Mouse (Mus musculus): Measurements from ENCODE around the gene Pzp. TPM values are rescaled to one million over a fixed set of nuclear protein-coding genes. Genes with fewer than 3 reads are reported as not detected.

Pzp gene
- total RNA-seq, 4 experiments from 2014 or later = not detected

DNA sequence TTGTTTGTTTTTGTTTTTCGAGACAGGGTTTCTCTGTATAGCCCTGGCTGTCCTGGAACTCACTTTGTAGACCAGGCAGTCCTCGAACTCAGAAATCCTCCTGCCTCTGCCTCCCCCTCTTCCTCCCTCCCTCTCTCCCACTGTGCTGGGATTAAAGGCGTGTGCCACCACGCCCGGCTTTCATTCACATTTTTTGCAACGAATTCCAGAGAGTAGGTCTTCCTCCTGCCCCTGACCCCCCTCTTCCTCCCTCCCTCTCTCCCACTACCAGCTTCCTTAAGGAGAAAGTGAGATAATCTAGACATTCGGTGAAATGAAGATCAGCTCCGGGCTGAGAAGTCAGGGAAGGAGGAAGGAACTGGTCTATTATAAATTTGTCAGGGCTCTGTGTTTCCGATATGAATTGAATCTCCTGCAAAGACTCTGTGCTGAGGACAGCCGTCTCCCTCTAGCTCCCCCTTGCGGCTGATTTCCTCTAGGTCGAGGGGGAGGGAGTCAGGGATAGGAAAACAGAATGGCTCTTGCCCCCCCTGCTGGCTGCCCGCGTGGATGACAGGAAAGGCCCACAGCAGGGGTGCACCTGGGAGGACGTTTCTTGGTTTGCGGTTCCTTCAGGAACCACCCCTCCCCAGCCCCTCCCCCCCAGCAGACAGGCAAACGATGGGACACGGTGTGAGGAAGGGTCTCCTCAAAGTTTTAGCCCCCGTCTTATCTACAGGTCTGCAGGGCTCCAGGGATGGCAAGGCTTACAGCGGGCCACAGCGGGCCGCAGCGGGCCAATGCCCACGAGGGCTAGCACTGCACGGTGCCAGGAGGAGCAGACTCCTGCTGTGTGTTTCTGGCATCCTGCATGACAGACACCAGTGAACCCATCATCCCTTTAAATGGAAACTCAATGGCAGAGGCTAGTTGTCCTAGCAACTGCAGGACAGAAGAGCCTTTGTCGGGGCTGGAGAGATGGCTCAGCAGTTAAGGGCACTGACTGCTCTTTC is 46.8 kb downstream of the Pzp start:
- peak; percentile 87 to 96 for DNase-seq (ENCODE audit: low spot score in 2 of 2)

DNA sequence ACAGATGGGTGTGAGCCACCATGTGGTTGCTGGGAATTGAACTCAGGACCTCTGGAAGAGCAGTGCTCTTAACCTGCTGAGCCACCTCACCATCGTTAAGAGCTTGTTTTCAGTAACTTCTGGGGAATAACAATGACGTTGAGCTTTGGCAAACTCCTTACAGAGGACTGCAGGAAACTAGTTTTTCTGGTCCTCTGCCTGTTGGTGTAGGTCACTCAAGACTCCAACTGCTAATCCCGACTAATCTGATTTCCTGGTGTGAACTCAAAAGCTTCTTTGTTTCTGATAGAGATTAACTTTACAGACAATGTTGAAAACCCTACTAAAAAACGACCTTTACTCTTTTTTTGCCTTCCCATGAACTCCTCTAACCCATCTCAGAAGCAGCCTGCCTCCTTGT is 49.0 kb downstream of the Pzp start:
- DNase-seq (ENCODE audit: low spot score in 2 of 2) = no peak

DNA sequence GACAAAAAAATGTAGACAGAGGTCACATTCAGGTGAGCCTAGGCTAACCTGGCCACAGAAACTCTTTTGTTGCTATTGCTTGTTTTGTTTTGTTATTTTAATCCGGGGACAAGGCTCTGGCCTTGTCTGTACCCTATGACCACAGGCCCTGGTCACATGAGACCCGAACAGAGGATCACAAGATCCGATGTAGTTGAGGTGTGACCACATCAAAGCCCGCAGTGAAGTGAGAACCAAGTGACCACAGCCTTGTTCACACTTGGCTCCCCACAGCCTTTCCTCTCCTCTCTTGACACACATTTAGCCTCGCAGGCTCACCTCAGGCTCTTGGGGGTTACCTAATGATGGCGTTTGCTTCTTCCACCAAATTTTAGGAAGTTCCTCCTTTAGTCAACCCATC is 52.4 kb downstream of the Pzp start:
- DNase-seq (ENCODE audit: low spot score in 2 of 2) = no peak

DNA sequence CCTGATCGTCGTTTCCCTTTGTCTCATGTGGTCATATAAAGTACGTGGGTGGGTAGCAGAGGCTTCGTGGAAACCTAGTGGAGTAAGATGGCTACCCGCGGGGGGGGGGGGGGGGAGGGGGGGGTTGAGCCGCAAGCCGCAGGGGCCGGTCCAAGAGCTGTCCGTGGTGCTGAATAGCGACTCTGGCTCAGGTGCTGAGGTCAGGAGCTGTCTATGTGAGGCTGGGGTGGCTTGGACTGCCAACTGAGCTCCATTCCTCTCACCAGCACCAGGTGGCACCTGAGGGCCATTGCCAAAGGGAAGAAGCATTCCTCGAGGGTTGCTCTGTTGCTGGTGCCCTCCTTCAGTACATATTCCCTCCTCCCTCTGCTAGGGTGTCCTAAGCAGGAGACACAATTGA is 57.1 kb downstream of the Pzp start:
- DNase-seq (ENCODE audit: low spot score in 2 of 2) = no peak

DNA sequence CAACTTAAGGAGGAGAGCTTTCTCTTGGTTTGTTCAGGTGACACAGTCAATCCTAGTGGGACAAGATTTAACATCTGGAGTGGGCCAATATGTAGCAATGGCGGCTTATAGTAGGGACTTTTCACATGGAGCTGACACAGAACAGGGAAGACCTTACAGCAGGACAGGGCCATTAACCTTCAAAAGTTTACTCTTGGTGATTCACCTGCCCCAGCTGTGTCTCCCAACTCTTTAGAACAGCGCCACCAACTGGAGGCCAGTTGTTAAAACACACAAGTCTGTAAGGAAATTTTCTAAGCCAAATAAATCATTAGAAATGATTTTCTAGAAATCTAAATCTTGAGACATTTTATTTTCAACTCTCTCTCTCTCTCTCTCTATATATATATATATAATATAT is 59.2 kb downstream of the Pzp start:
- no peak for DNase-seq (ENCODE audit: low spot score in 2 of 2)

DNA sequence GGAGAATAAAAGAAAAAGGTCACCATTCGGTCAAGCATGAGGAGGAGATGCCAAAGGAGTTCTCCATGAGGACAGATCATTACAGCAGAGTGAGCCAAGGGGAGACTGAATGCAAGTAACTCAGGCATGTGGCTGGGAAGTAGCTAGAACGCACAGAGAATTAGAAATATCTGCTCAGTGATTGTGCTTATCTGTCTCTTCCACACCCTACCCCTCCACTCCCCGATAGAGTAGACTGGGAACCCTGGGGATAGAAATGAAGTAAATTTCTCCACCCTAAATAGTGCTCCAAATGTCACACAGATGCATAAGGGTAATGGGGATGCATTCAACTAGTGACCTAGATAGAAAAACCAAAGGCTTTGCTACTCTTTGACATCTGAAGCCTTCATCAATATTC is 60.0 kb downstream of the Pzp start:
- DNase-seq (ENCODE audit: low spot score in 2 of 2) = no peak

DNA sequence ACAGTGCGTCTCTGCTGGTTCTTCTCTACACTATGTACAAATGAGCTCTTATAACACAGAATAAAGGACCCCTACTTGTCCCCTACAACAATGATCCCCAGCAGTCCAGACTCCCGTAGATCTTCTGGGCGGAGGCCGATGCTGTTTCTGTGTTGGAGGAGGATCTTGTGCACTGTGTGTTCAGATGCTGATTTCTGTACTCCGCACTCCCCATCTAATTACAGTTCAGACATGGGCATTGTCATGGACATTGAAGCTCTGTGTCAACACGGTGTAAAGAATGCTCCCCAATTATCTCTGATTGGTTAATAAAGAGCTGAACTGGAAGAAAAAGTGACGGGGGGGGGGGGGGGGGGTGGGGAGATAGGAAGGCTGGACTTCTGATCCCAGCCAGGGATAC is 60.5 kb downstream of the Pzp start:
- DNase-seq (ENCODE audit: low spot score in 2 of 2) = no peak

DNA sequence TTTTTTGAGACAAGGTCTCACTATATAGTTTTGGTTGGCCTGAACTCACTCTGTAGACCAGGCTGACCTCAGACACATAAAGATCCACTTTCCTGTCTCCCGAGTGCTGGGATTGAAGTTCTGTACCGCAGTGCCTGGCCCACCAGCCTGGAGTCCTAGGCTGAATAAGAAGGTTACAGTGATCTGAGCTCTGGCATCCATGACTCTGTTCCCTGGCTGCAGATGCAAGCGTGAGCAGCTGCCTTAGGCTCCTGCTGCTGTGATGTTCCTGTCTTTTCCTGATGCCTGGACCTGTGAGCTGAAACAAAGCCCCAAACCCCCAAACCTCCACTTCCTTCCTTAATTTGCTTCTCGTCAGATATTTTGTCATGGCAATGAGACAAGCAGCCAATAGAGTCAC is 61.5 kb downstream of the Pzp start:
- no peak for DNase-seq (ENCODE audit: low spot score in 2 of 2)

DNA sequence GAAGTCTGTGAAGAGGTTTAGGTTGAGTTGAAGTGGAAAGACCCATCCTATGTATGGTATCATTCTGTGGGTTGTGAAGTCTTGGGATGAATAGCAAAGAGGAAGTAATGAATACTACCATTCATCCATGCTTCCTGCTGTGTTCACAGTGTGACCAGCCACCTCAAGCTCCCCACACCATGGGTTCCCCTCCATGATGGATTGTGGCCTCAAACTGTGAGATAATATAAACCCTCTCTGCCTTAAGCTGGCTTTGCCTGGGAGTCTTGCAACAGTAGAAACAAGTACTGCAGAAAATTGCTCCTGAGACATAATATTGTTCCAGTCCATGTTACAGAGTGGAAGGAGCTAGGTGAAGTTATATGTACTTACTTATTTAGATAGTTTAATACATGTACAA is 64.9 kb downstream of the Pzp start:
- DNase-seq (ENCODE audit: low spot score in 2 of 2) = no peak

DNA sequence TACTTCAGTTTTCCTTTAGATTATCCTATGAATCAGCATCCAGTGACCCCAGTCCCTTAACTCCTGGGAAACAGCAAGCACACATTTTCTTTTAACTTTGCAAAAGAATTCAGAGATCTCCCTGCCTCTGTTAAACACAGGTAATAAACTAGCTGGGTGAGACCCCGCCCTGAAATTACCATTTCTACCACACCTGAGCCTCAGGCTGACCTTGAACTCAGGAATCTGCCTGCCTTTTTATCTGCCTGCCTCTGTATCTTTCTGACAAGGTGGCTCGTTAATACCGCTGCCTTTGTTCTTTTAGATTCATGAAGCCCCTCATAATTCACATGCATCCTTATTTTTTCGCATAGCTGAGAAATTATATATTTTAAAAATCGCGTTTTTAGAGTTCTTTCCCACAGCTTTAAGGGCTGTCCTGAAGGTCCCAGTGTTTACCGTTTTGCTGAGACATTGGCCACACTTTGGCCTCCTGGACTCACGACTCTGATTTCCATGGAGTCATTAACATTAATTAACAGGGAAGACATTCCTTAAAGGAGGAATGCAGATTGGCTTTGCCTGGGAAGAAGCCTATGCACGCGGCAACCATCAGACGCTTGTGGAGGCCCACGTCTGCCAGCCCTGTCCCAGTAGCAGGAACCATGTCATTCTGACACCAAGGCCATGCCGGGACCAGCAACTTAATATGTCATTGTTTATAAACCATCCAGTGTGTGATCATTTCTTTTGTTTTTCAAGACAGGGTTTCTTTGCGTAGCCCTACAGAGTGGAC is 65.6 kb downstream of the Pzp start:
- no peak for DNase-seq (ENCODE audit: low spot score in 2 of 2)

DNA sequence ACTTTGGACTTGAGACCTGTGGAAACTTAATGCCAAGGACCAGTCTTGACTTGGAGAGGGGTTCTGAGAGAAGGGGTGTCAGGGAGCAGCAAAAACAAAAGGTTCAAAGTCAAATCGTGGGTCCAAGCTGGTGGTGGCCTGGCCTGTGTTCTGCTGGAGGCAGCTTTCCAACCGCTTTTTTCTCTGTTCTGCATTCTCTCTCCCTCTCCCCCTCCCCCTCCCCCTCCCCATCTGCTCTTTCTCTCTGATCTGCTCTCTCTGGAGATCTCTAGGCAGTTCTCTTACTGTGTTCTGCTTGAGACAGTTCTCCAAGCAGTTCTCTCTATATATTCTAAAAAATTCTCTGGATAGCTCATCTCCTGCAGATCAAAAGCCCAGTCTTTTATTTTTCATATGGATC is 66.2 kb downstream of the Pzp start:
- no peak for DNase-seq (ENCODE audit: low spot score in 2 of 2)

DNA sequence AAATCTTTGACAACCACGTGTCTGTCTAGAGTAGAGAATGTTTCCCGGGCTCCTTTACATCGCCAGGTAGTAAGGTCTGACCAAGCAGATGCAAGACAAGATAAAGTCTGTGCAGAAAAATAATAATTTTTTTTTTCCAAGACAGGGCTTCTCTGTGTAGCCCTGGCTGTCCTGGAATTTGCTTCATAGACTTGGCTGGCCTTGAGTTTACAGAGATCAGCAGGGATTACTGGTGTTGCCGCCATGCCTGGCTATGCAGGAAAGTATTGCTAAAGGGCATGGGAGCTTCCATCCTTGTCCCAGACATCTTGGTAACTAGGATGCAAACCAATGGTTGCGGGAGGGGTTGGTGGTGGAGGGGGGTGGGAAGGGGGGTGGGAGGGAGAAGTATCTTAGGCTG is 69.3 kb downstream of the Pzp start:
- DNase-seq (ENCODE audit: low spot score in 2 of 2) = no peak

DNA sequence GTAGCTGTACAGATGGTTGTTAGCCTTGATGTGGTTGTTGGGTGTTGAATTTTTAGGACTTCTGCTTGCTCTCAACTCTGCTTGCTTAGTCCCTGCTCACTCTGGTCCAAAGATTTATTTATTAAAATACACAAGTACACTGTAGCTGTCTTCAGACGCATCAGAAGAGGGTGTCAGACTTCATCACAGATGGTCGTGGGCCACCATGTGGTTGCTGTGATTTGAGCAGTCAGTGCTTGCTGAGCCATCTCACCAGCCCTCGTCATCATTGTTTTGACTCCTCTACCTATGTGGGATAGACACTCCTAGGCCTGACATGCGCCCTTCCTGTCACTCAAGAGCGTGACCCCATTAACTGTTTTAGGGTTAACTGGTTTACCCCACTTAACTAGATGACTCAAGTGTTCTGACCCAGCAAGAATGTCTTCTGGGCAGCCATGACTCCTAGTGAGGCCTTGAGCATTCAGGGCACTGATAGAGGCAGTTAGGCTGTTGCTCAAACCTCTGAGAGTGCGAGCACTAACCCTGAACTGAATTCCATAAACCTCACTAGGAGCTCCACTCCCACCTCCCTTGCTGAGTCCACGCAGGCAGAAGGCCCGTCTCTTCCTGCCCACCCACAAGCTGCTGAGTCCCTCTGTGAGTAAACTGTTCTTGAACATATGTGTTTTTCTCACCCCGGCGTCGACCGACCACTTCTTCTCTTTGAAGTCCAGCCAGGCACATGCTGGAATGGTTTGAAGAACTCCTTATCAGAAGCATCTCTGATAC is 70.5 kb downstream of the Pzp start:
- DNase-seq (ENCODE audit: low spot score in 2 of 2) = peak in 1 of 2 experiments; percentile 60

DNA sequence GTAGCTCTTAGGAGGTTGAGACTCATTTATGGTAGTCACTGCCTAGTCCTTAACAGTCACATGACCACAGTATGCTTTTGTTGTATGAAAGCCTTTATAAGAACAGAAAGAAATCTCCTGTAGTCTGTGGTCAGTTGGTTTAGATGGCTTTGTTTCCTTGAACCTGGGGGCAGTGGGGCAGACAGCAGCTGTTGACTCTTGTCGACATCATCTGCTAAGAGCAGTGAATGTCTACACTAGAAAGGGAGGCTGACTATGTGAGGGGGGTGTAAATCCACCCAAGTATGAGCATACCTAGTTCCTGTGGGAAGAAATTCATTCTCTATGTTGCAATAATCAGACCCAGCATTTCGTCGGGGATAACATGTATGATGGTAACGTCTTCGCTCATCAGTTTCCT is 79.5 kb downstream of the Pzp start:
- DNase-seq (ENCODE audit: low spot score in 2 of 2) = no peak

DNA sequence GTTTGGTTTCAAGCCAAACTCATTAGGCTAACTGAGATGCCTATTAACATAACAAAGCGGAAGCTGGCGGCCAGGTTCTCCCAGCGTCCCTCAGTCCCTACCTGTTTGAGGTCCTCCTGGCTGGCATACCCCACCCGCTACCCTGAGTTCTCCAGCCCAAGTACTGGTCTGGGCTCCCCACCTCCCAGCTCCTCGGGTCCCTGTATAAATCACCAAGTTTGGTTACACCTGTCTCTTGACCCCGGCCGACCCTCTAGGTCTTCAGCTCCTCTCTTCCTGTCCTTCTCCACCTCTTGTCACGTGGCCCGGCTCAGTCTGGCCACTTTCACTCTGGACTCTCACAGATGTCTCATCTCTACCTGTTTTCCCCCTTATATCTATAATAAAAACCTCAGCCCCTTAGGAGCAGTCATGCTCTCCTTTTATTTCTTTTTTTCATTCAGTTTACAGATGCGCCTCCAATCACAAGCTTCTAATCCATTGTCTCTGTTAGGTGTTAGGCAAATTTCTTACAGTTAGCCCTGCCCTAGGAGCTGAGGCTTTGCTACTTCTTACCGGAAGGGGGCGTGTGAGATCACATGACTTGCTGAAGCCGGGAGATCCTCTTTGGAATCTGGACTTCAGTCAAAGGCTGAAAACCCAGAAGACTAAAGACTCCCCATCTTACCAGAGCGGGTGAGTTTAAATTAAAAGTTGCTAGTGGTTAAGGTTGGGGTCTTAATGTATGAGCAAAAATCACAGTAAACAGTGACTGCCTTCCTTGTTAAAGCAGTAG is 80.6 kb downstream of the Pzp start:
- DNase-seq (ENCODE audit: low spot score in 2 of 2) = no peak

DNA sequence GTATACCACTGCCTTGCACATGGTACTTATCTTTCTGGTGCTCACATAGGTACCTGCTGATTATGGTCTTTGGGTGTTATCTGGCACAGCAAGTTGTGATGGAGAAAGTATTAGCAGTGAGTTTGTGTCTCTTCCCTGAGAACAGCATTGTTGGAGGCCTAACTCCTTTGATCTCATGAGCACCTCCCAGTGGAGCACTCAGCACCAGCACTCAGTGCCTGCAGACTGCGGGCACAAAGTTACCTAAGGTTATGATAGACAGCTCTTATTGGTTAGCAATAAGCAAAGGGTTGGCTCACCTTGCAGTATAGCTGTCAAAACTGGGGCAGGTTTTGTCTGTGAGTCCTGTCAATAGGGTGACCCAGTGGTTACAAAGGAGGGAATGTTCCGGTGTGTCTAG is 86.3 kb downstream of the Pzp start:
- DNase-seq (ENCODE audit: low spot score in 2 of 2) = no peak

DNA sequence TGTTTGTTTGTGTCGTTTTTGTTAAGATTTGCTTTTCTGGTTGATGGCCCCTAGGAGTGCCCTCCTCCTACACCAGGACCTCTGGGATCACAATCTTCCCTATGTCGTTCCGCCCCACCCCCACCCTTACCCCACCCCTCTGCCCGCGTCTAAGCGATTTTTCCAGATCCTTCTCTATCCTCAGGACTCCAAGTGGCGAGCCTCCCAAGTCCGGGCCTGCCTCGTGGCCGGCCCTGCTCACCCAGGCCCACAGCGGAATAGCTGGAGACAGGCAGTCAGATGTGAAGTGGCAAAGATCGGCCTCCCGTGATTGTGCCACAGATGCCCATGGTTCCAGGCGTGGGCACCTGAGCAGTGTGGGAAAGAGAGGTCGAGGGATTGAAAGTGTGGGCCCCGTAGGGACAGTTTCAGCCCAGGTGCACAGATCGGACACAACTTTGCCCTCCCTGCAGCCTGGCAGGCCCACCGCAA is 87.6 kb downstream of the Pzp start:
- no peak for DNase-seq (ENCODE audit: low spot score in 2 of 2)

DNA sequence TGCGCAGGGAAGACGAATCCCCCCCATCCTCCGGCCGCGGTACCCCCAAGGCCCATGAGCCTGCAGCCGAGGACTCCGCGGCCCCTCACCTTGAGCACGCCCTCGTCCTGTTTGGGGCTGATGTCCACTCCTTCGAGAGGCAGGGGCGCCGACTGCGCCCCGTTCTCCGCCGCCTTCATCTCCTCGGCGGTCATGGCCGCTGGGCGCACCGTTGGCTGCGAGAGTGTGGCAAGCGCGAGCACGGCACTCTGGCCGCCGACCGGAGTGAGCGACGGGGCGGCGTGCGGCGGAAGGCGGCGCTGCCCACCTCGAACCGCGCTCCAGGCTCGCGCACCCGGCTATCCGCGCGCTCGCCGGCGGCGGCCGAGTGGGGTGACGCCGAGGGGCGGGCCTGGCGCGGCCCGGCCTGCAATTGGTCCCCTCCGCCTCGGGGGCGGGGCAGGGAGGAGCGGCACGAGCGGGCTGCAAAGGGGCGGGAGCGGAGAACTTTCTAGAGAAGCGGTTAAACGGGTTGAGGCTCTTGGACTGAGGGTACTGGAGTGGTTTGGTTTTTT is 88.1 kb downstream of the Pzp start, which contains the start of gene Fkbp4:
Fkbp4 (minus strand) TSS at position 361 of the 554 bp plus-strand sequence.
- DNase-seq (ENCODE audit: low spot score in 2 of 2) = peak; percentile 86 to 87

DNA sequence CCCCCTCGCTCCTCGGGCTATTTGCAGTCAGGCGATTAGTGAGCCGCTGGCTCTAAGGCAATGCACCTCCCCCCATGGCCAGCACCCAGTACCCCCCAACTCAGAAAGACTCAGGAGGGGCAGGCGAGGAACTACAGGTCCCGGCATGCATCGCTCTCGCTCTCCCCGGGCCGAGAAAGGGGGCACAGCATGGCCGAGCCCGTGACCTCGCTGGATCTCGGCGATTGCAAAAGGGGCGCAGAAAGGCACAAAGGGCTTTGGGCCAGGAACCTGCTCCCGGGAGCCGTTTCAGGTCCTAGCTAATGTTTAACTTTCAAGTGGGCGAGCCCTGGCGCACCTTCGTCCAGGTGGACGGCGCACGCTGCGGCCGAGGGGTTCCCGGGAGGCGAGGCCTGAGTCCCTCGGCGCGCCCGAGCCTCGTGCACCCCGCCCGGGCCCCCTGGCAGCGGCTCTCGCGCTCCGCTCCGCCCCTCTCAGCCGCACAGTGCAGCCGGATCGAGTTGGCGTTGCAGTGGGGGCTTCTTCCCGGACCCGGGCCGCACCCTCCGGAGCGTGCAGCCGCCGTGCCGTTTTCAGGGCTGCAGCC is 88.7 kb downstream of the Pzp start:
- no peak for DNase-seq (ENCODE audit: low spot score in 2 of 2)

DNA sequence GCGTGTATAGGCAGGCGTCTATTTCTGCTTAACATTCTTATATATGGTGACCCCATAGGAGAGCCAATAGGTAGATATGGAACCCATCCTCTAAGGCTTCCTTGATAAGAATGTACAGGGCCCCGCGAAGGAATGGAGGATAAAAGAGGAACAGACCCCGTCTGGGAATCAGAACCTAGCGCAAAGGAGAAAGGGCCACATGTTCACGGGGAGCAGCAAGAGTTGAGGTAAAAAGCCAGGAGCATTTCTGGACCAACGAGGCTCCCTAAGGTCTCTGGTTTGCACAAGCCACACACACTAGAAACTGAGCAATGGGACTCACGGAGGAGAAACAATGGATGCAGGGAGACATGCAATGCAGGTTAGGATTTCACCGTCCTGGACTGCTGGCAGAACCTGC is 89.2 kb downstream of the Pzp start:
- no peak for DNase-seq (ENCODE audit: low spot score in 2 of 2)

Data from layer of hippocampus, adult 8-10 months (tissue).